Mouse (Mus musculus) urinary bladder, adult 18-20 months (tissue): Measurements from ENCODE around the gene Zfp423.

ENCODE experiments used
- DNase-seq, 2 experiments: peaks; one replicate each; pipeline ENCODE4 v3.0.0; 2022; ENCODE audit warnings: low spot score in 2 of 2, mixed read lengths in 2 of 2

The Zfp423 gene

DNA sequence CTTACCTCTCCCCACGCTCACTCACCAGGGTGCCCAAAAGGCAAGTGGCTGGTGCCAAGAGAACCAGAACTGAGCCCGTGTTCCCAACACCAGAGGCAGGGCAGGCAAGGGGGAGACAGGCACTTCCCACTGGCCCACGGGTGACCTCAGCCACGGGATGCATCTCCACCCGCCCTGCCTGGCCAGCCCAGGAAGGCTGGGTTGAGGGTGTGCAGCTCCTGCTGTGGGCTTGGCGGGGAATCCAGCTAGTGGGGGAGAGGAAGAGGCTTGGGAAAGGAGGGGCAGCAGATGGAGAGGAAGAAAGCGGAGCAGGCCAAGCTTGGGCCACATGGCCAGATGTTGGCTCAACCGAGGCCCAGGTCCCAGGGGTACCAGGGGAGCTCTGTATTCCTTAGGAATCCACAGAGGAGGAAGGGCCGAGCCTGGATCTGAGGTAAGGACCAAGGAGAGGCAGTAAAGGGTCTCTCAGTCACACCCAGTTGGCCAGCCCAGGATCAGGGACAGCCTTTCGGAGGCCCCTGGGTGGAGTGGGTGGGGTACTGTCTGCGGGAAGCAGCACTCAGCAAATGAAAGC lies 155.0 kb downstream of the Zfp423 start:
- peak in 1 of 2 experiments; percentile 59 for DNase-seq

DNA sequence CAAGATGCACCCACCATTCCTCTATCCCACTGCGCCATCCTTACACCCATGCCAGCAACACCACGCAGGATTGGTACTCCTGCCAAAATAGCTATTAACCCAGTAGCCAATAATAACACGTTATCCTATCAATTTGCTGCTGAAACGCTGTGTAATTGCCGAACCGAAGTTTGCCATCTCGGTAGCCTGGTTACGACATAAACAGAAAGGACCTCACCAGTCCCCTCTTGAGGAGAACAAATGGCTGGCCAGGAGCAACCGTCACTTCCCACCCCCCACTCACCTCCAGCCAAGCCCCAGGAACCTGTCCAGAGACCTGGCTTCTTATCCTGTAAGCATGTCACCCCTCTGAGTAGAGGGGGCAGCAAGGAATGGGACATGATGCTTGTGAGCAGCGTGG lies 156.0 kb downstream of the Zfp423 start:
- DNase-seq, result no peak

DNA sequence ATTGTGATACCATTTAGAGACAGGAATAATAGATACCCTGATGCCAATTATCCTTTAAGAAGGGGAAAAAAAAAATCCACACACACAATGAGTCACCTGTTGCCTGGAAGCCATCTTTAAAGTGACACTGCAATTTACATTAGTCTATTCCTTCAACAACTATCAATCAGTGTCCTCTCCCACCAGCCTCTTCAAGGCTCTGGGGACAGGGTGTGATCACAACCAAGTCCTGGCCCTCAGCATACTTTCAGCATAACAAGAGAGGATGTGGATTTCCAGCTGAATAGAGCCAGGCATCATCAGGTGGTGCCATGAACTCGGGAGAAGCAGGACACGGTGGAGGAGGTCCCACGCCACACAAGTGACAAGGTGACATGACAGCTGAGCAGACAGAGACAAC lies 156.8 kb downstream of the Zfp423 start:
- DNase-seq, result no peak

GRCm38 (mm10) chr8:87800121-87800520 lies 159.3 kb downstream of the Zfp423 start:
- no peak for DNase-seq

GRCm38 (mm10) chr8:87796234-87796633 lies 163.2 kb downstream of the Zfp423 start:
- DNase-seq, result no peak

GRCm38 (mm10) chr8:87794639-87795038 lies 164.8 kb downstream of the Zfp423 start:
- DNase-seq, result no peak

- DNase-seq, result peak in 1 of 2 experiments; percentile 31
Measured at GRCm38 (mm10) chr8:87791103-87791502, 168.3 kb downstream of the Zfp423 start.

GRCm38 (mm10) chr8:87784641-87785439 lies 174.6 kb downstream of the Zfp423 start:
- DNase-seq, result no peak

DNA sequence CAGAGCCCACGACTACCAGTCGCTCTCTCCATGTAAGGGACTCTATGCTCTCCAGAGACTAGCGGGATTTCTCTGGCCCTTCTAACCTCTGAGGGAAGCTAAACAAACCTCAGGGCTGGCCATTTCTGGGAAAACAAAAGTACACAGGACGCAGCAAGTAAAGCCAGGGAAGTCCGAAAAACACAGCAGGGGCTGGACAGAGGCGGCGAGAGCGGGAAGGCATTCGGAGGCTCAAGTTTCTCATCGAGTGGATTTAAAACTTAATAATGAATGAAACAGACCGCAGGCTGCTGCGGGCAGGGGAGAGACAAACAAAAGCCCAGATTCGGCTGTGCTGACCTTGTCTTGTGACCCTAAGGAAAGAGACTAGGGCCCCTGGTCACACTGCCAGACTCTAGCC lies 175.2 kb downstream of the Zfp423 start:
- no peak for DNase-seq

- no peak for DNase-seq
Measured at GRCm38 (mm10) chr8:87783198-87783597, 176.2 kb downstream of the Zfp423 start.

DNA sequence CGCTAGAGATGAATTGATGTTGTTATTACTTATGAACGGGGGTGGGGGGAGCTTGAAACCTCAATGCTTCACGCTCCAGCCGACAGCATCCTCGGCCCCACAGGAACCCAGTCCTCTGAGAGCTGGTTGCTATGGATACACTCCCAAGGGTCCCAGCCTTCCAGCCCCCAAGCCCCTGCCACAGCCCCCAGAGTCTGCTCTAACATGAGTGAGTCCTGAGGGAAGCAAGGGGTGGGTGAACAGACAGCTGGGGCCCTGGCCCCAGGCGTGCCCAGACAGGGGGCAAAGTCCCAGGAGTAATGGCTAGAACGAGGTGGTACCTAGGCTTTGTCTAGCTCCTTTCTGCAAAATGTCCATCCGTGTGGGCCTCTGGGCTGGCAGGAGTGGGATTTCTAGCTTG lies 181.8 kb downstream of the Zfp423 start:
- no peak for DNase-seq

DNA sequence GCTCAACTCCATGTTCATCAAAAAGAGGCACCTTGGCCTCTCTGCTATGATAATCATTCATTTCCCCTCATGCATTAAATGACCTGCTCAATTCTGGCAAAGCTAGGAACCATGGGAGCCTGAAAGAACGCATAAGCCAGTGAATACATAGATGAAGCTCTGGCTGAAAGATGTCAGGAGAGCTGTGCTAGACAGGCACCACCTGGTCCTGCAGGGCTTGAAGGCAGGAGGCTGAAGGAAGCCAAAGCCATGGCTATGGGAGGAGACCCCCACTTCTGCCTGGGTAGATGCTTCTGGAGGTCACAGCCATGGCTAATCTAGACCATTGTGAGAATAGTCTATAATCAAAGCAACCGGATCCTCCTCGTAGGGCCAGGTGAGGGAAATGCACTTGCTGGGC lies 183.5 kb downstream of the Zfp423 start:
- no peak for DNase-seq

DNA sequence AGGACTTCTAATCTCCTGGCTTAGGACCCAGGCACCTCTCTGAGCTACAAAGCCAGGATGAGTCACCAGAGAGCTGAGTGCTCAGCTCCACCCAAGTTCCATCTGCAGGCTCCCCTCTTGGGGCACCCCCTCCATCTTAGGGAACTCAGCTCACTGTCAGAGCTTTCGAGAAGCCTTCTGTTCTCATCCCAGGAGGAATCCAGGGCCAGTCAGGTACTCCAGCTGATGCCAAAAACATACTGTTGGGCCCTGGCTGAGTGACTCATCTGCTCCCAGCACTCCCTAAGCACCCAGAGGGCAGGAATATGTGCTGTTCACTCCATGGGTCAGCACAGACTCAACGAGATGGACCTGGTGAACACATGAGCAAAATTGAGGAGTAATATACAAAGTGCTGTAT lies 184.4 kb downstream of the Zfp423 start:
- no peak for DNase-seq

DNA sequence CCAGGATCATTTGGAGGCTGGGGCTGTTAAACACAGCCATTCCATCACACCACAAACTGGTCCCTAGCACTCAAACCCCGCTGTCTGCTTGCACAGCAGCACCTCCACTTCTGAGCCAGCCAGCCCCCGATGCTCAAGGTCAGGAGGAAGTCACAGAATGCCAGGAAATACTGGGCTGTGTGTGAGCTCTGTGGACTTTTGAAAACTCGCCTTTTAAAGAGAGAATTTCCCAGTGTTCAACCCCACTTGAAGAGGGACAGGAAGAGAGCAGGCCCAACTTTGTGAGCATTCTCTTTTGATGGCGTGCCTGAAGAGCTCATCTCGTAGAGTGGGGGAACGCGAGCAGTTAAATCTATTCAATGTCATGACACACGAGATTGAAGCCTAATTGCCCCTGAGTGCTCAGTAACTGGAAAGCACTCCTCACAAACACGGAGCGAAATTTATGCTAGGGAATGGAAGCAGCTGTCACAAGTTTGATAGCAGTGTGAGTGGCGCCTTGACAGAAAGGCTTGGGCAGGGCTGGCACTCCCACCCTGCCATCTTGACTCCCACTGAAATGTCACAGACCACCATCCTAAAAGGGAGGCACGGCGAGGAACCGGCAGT lies 186.4 kb downstream of the Zfp423 start:
- DNase-seq, result no peak

- DNase-seq, result no peak
Measured at GRCm38 (mm10) chr8:87767882-87768281, 191.5 kb downstream of the Zfp423 start.

- no peak for DNase-seq
Measured at GRCm38 (mm10) chr8:87765276-87765675, 194.1 kb downstream of the Zfp423 start.

GRCm38 (mm10) chr8:87758750-87759149 lies 200.6 kb downstream of the Zfp423 start:
- no peak for DNase-seq

DNA sequence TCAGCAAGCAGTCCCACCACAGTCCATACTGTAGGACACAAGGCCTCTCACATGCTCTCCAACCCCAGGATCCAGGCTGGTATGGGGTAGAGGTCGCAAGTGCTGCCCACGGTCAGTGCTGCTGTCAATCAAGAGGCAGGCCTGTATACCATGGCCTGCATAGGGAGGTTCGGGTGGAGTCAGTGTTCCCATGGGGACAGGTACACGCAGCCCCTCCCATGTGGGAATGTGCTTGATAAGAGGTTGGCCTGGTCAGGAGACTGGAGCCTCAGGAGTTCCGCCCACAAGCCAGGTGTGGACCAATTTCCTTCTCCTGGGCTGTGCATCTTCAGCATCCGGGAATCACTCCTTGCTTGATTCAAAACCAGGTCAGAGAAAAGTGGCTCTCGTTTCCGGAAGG lies 204.5 kb downstream of the Zfp423 start:
- DNase-seq, result no peak

GRCm38 (mm10) chr8:87753636-87754035 lies 205.8 kb downstream of the Zfp423 start:
- no peak for DNase-seq

GRCm38 (mm10) chr8:87753148-87753547 lies 206.2 kb downstream of the Zfp423 start:
- no peak for DNase-seq

DNA sequence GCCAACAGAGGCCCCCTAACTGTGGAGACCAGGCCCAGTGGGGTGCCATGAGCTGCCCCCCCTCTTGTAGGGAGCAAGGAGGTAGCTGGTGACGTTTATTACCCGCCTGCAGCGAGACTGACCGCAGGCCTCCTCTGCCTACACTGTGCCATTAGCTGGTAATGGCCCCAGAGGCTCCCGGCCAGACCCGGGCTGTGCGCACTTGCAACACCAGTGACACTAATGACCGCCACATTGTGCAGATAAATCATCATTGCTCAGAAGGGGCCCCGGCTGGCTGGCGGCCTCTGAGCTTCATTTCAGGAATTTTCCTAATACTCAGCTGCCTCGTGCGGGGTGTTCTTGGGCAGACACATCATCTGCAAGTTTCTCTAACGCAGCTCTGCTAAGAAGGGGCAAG lies 206.7 kb downstream of the Zfp423 start:
- DNase-seq, result no peak

GRCm38 (mm10) chr8:87747582-87747981 lies 211.8 kb downstream of the Zfp423 start:
- DNase-seq, result peak; percentile 11 to 34

DNA sequence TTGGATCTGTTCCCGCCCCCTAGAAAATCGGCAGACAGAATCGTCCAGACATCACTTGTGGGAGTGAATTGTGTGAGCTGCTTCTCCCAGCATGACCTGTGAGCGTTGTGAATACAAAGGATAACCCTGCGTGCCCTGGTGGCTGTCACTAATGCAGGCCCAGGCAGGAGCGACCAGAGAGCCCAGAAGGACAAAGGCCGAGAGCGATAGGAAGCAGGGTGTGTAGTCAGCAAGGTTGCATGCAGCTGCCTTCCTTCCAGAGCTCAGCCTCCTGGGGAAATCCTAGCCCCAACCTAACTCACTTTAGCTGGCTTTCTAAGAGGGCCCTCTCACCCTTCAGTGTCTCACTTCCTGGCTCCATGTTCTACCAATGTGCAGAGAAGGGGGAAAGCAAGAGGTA lies 212.3 kb downstream of the Zfp423 start:
- DNase-seq, result peak; percentile 15 to 20
